ENCODE assay signal across 9 mouse cellular contexts in the genomic region with DNA sequence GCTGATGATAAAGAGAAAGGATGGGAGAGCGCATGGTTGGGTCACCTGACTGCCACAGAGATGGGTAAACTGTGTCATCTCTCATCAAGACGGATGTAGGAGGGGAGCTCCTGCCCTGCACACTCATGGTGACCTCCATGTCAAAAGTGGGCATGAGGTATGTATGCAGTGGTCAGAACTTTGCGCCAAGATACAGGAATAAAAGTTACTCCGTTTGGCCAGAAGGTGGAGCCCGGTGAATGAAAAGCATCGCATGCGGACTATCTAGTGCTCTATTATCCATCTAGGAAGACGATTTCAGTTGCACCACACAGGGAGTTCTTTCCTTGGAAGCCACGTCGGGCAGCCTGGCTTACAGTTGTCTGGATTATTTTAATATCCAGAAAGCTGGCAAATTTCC. TPM values are rescaled to one million over a fixed set of nuclear protein-coding genes. Genes with fewer than 3 reads are reported as not detected.
DNase-seq lines count a peak whose midpoint lies in the region; ATAC-seq and TF ChIP-seq lines count a peak whose summit lies in the region.
"Had no signal": no experiment of that assay in that cellular context is flagged by ENCODE, and none has a peak within 500 bp of the region (broad histone marks: within the 10 kb centered on the region; RNA-seq: fewer than 3 reads in every experiment).

No protein-coding gene starts in this region.

- no peak overlapping the region for H3K4me2 ChIP-seq in intestine, postnatal 0 days (replicated peaks; ENCODE audit: low read depth)
- H3K4me2 ChIP-seq in intestine, embryonic 15.5 days (replicated peaks) = no peak overlapping the region
- no peak overlapping the region for H3K4me2 ChIP-seq in midbrain, postnatal 0 days (ENCODE audit: low read depth, low read length, poor library complexity, severe bottlenecking)
- H3K4me2 ChIP-seq: embryonic facial prominence, embryonic 13.5 days had no signal

- peak; percentile 85 for TF ChIP-seq CTCF in intestine, postnatal 0 days (IDR thresholded peaks at IDR 0.05; ENCODE audit: low read depth)
- peak; percentile 86 for TF ChIP-seq CTCF in midbrain, postnatal 0 days (IDR thresholded peaks at IDR 0.05)

- no peak overlapping the region for H3K27ac ChIP-seq in intestine, postnatal 0 days (ENCODE audit: low read depth, low read length)
- H3K27ac ChIP-seq in intestine, embryonic 15.5 days = no peak overlapping the region
- no peak overlapping the region for H3K27ac ChIP-seq in midbrain, postnatal 0 days (ENCODE audit: low read depth, low read length)
- H3K27ac ChIP-seq: embryonic facial prominence, embryonic 13.5 days had no signal

- H3K36me3 ChIP-seq in intestine, postnatal 0 days (ENCODE audit: control insufficient read depth, insufficient read depth) = no peaks in the 10 kb centered on the region; the same call in 1 of the 2 replicates
- no peaks in the 10 kb centered on the region for H3K36me3 ChIP-seq in intestine, embryonic 15.5 days
- H3K36me3 ChIP-seq in midbrain, postnatal 0 days (ENCODE audit: insufficient read depth, low read length) = no peaks in the 10 kb centered on the region
- H3K36me3 ChIP-seq: embryonic facial prominence, embryonic 13.5 days had no signal

- H3K4me1 ChIP-seq in intestine, postnatal 0 days (replicated peaks; ENCODE audit: control insufficient read depth, insufficient read depth, low read length) = no peaks in the 10 kb centered on the region
- no peaks in the 10 kb centered on the region for H3K4me1 ChIP-seq in intestine, embryonic 15.5 days (replicated peaks)
- no peaks in the 10 kb centered on the region for H3K4me1 ChIP-seq in midbrain, postnatal 0 days (ENCODE audit: insufficient read depth, low read length)
- H3K4me1 ChIP-seq: embryonic facial prominence, embryonic 13.5 days had no signal

- WGBS in intestine, postnatal 0 days = 12% methylated on average over 10 of the region's 10 CpGs
- WGBS in intestine, embryonic 15.5 days = 10% methylated on average over 10 of the region's 10 CpGs
- 10% methylated on average over 10 of the region's 10 CpGs for WGBS in midbrain, postnatal 0 days

- H3K9me3 ChIP-seq in intestine, postnatal 0 days (ENCODE audit: control insufficient read depth) = no peaks in the 10 kb centered on the region
- no peaks in the 10 kb centered on the region for H3K9me3 ChIP-seq in intestine, embryonic 15.5 days
- no peaks in the 10 kb centered on the region for H3K9me3 ChIP-seq in midbrain, postnatal 0 days (ENCODE audit: low read length)
- H3K9me3 ChIP-seq: embryonic facial prominence, embryonic 13.5 days had no signal

- no peaks in the 10 kb centered on the region for H3K27me3 ChIP-seq in intestine, postnatal 0 days (replicated peaks; ENCODE audit: control insufficient read depth, insufficient read depth, low read length)
- H3K27me3 ChIP-seq in intestine, embryonic 15.5 days (replicated peaks) = no peaks in the 10 kb centered on the region
- H3K27me3 ChIP-seq in midbrain, postnatal 0 days (ENCODE audit: insufficient read depth, low read length) = no peaks in the 10 kb centered on the region
- H3K27me3 ChIP-seq: embryonic facial prominence, embryonic 13.5 days had no signal

- no peak overlapping the region for H3K9ac ChIP-seq in intestine, postnatal 0 days (ENCODE audit: low read depth, low read length)
- no peak overlapping the region for H3K9ac ChIP-seq in intestine, embryonic 15.5 days
- H3K9ac ChIP-seq in midbrain, postnatal 0 days (replicated peaks; ENCODE audit: low read length, poor library complexity, severe bottlenecking) = no peak overlapping the region
- H3K9ac ChIP-seq: embryonic facial prominence, embryonic 13.5 days had no signal

- intact Hi-C loops in left cerebral cortex, postnatal 25 days (cut with DNase I) = loop anchor here (1.0 kb wide), 1 partner anchor 58 kb away; no protein-coding TSS in a partner anchor

- H3K4me3 ChIP-seq in intestine, postnatal 0 days (ENCODE audit: low read depth, low read length) = no peak overlapping the region
- no peak overlapping the region for H3K4me3 ChIP-seq in intestine, embryonic 15.5 days (replicated peaks)
- H3K4me3 ChIP-seq in midbrain, postnatal 0 days (ENCODE audit: low read depth, low read length) = no peak overlapping the region
- H3K4me3 ChIP-seq: embryonic facial prominence, embryonic 13.5 days had no signal

- peak; percentile 29 for DNase-seq in WW6 (ENCODE audit: low read depth, low spot score)
- peak; percentile 80 for DNase-seq in embryo, embryonic 10.5 days (ENCODE audit: low spot score)
- peak; percentile 21 for DNase-seq in kidney, adult 11 months
- DNase-seq in left cerebral cortex, postnatal 25 days (ENCODE audit: low spot score in 2 of 2) = peak; percentile 51 to 61
- DNase-seq in midbrain, postnatal 0 days (ENCODE audit: low spot score) = peak; percentile 80

- peak; percentile 28; the same call in 1 of the 2 replicates for ATAC-seq in intestine, postnatal 0 days
- no peak; the same call in 1 of the 2 replicates for ATAC-seq in intestine, embryonic 15.5 days
- no peak for ATAC-seq in midbrain, postnatal 0 days (ENCODE audit: low FRiP score)
- no peak for ATAC-seq in erythroblast, adult 5-6 weeks (replicated peaks; ENCODE audit: low FRiP score, poor library complexity, severe bottlenecking)

RNA-seq across cellular contexts. Expression of gene Acpp, which starts 22.0 kb away (rescaled TPM):
- 2.9 and 3.6 TPM in 2 replicates for polyA plus RNA-seq in intestine, postnatal 0 days (2015; fragmentation: Nextera tagmentation; extraction: Ambion mirVana)
- 1.5 TPM in 2 replicates for polyA plus RNA-seq in intestine, embryonic 15.5 days (2015; fragmentation: Nextera tagmentation; extraction: Ambion mirVana)
- total RNA-seq in left cerebral cortex, postnatal 25 days (2021) = under 1 TPM; 0.14 to 0.16 TPM
- total RNA-seq in midbrain, postnatal 0 days (2014; rRNA removed) = 1.3 and 2.4 TPM in 2 replicates
- 0.53 TPM in 2 replicates for polyA plus RNA-seq in midbrain, postnatal 0 days (2015; fragmentation: Nextera tagmentation; extraction: Ambion mirVana)
- total RNA-seq in erythroblast, adult 5-6 weeks (2015; ENCODE audit: low replicate concordance) = 3.3 and 5.9 TPM in 2 replicates
- 2.5 and 4.4 TPM in 2 replicates for total RNA-seq in erythroblast, adult 5-6 weeks (2017; ENCODE audit: low replicate concordance)

RNA-seq across cellular contexts. Expression of gene Dnajc13, which starts 52.8 kb away (rescaled TPM):
- polyA plus RNA-seq in intestine, postnatal 0 days (2015; fragmentation: Nextera tagmentation; extraction: Ambion mirVana) = 24.6 and 26.8 TPM in 2 replicates
- 19.1 and 21.8 TPM in 2 replicates for polyA plus RNA-seq in intestine, embryonic 15.5 days (2015; fragmentation: Nextera tagmentation; extraction: Ambion mirVana)
- 10 to 100 TPM; 64.2 to 68.5 TPM for total RNA-seq in left cerebral cortex, postnatal 25 days (2021)
- 74.2 and 76.4 TPM in 2 replicates for total RNA-seq in midbrain, postnatal 0 days (2014; rRNA removed)
- polyA plus RNA-seq in midbrain, postnatal 0 days (2015; fragmentation: Nextera tagmentation; extraction: Ambion mirVana) = 11.2 and 16.7 TPM in 2 replicates
- total RNA-seq in erythroblast, adult 5-6 weeks (2015; ENCODE audit: low replicate concordance) = 38.7 and 57.8 TPM in 2 replicates
- 14.1 and 27.8 TPM in 2 replicates for total RNA-seq in erythroblast, adult 5-6 weeks (2017; ENCODE audit: low replicate concordance)

Comparison
In these comparisons a context has a peak if more than half of its experiments do, and no peak if none do; other contexts are left out.
1. DNase-seq: peak in every context shown above with its lines; median percentile 80 in embryo, embryonic 10.5 days; 80 in midbrain, postnatal 0 days; 56 in left cerebral cortex, postnatal 25 days; 29 in WW6; 21 in kidney, adult 11 months.